Mouse (Mus musculus) T-cell, adult 2 months (primary cell): ENCODE measurements around the gene Catsperd.
"Not testable (repeated sequence)": the region's sequence is repeated elsewhere in the genome, so short reads cannot be mapped to it uniquely, and the experiment has no call there.

Experiments
- DNase-seq: peaks from one replicate; pipeline ENCODE4 v3.0.0; 2022; ENCODE audit warnings: low spot score

Catsperd gene

GRCm38 (mm10) chr17:56627530-56628277 lies at the start of gene Catsperd:
TSS of gene Catsperd (plus strand) at chr17:56628143.
- no peak for DNase-seq

DNA sequence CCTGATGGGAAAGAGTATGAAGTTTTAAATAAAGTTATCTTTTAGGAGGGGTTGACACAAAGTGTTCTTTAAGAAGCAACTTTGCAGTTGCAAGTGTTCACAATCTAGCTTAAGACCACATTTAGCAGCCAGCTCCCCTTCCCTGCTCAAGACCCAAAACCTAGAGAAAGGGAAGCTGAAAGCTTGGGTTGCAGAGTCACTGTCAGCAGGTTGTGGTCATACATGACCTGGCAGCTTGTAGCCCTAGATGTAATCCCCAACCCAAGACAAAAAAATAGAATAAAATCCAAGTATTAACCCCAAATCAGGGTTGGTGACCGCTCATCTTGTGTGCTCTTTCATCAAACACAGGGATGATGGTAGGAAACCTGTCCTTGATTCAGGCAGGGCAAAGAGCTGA lies 44.9 kb upstream of the Catsperd start:
- no peak for DNase-seq

DNA sequence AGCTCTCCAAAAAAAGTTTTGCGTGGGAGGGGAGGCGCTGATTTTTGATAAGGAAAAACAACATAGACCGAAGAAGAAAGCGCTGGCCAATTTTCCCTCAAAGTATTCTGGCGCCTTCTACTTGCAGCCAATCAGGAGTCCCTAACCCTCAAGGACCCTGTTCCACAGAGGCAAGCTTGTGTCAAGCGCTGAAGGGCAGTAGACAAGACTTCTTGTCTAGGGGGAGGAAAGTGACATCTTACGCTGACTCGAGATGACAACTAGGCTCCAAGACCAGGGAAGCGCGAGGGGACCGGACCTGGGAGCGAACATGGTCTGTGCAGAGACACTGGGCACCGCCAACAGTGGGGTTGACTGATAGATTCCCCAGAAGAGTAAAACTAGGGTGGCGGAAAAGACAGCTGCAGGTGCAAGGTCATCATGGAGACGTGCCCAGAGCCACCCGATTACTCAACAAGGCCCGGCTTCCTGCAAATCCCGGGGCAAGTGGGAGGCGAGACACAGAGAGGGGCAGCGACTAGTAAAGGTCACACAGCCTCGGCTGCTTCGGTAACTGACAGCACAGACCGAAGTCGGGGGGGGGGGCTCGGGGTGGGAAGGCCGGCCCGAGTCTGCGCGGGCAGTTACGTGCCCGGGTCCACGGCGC lies 44.2 kb upstream of the Catsperd start:
- no peak for DNase-seq

GRCm38 (mm10) chr17:56584257-56585130 lies 43.4 kb upstream of the Catsperd start, which contains the start of the genes Safb2 and Safb:
TSS of gene Safb2 (minus strand) at chr17:56584585.
TSS of gene Safb (plus strand) at chr17:56584825.
- peak; percentile 100 for DNase-seq

GRCm38 (mm10) chr17:56585171-56585821 lies 42.6 kb upstream of the Catsperd start:
- DNase-seq = peak; percentile 67

GRCm38 (mm10) chr17:56587773-56588172 lies 40.2 kb upstream of the Catsperd start:
- no peak for DNase-seq

DNA sequence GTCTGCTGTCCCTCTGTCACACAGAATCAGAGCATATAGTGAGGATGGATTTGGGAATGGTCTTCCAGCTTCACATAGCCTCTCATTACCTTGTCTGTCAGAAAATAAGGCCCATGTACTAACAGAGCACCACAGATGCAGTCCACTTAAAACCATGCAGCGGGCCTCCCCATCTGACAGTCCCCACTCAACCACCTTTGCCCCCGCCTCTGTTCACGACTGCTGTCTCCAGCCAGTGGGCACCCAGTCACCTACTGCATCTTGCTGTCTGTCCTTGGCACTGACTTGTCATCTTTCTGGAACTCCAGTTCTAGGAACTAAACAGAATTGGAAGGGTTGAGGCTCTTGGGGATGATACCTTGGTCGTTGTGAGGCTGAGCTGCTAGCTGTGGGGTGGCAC lies 39.0 kb upstream of the Catsperd start:
- no peak for DNase-seq

GRCm38 (mm10) chr17:56592553-56592952 lies 35.4 kb upstream of the Catsperd start:
- DNase-seq = no peak

DNA sequence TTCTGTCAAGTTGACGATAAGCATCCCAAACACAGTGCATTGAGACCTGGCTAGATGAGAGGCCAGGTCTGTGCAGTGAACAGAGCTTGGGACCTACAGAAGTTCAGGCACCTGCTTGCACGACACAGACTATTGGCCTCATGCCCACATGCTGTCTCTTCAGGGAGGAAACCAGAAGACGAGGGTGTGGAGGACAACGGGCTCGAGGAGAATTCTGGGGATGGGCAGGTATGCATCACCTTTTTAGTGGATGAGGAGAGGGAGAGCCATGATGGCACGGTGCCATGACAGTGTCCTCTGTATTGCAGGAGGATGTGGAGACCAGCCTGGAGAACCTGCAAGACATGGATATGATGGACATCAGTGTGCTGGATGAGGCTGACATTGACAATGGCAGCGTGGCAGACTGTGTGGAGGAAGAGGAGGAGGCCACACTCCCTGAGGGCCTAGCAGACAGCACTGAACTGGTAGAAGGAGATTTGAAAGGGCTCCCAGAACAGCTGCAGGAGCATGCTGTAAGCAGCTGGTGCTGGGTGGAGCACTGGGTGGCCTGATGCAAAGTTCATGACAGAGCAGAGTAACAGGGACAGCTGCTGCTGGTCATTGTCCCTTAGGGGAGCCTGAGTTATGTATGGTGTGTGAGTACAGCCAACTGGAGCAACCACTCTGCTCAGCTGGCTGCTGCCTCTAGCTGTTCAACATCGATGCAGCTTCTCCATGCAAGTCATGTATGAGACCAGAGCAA lies 34.2 kb upstream of the Catsperd start:
- no peak for DNase-seq

- no peak for DNase-seq
These were observed 24.5 kb upstream of the Catsperd start for GRCm38 (mm10) chr17:56603186-56604069.

- DNase-seq = no peak
These were observed 23.9 kb upstream of the Catsperd start for GRCm38 (mm10) chr17:56604070-56604380.

GRCm38 (mm10) chr17:56604422-56604821 lies 23.5 kb upstream of the Catsperd start:
- DNase-seq = no peak

DNA sequence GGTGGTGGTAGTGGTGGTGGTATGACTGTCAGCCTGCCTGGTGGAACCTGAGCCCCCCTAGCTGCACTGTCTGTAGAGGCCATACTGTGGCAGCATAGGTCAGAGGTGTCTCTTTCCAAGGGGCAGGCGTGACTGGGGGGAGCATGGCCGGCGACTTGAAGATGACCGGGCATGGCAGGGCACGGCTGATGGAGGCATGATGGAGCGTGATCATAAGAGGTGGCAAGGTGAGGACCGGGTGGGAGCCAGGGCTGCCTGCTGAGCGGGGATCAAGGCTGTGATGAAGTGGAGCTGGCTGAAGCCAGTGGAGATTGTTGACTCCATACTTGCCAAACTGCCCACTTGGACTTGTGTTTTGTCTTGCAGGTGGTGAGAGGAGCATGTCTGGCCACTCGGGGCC lies 22.5 kb upstream of the Catsperd start:
- DNase-seq = no peak

DNA sequence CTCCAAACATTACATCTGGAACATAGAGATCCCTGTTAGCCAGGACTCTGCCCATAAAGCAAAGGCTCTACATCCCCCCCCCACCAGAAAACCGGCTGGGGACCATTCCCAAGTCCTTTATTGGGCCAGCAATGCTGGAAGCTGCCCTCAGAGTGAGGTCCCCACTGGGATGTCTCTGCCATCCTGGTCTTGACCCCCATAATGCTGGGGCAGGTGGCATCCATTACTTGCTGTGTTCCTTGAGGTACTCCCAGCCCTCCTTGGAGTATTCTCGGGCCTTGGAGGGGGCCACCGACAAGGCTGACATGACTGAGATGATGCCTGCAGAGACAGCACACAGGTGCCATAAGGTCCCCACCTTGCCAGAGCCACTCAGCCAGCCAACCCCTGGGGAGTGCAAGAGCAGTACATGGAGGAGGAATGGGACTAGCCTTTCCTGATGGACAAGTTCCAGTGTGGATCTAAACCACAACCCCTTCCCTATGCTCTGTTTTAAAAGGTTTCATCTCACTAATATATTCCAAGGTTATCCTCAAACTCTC lies 20.4 kb upstream of the Catsperd start:
- DNase-seq = no peak

DNA sequence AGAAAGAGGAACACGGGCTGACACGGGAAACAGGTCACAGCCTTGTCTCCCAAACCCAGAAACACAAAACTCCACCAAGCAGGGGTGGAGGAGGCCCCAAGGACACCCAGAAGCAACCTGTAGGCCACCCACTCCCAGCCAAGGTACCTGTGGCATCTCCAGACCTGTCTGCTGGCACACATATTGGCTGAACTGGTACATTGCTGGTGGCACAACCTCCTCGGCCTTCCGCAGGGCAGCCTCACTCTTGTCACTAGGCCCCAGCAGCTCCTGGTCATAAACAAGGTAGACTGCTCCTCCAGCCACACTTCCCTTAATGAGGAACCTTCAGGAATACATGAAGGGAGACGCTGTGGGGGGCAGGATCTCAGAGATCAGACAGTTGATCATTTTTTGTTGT lies 19.2 kb upstream of the Catsperd start:
- no peak for DNase-seq

- DNase-seq = peak; percentile 94
These were observed 18.3 kb upstream of the Catsperd start, which contains the start of gene 2410015M20Rik for GRCm38 (mm10) chr17:56609452-56610171. TSS of gene 2410015M20Rik (minus strand) at chr17:56609771.

GRCm38 (mm10) chr17:56611323-56611722 lies 16.6 kb upstream of the Catsperd start:
- DNase-seq = no peak

DNA sequence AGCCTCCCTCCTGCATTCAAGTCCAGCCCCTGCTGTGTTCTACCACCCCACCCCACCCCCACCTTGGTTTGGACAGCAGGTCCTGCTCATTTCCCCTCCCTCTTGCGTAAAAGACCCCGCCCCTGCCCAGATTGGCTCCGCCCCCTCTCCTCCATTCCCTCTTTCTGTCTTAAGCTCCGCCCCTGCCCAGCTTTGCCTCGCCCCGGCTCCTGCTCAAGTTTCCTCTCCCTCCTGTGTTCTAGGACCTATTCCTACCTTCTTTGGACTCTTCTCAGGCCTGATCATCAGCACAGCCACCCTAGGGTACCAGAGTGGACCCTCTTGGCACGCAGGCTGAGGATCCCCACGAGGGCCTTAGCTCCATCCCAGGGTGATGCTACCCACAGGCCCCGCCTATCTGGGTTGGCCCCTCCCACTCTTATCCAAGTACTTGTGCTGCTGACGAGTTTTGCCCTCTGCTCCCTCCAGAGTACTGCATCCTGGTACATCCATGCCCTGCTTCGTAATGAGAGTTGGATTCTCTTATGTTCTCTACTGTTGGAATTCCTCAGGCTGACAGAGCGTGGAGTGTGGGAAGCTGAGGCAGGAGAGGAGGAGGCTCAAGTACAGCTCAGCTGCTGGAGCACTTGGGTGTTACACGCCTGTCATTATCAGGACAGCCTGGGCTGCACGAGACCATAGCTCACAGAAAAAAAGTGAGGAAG lies 15.9 kb upstream of the Catsperd start:
- DNase-seq = no peak

DNA sequence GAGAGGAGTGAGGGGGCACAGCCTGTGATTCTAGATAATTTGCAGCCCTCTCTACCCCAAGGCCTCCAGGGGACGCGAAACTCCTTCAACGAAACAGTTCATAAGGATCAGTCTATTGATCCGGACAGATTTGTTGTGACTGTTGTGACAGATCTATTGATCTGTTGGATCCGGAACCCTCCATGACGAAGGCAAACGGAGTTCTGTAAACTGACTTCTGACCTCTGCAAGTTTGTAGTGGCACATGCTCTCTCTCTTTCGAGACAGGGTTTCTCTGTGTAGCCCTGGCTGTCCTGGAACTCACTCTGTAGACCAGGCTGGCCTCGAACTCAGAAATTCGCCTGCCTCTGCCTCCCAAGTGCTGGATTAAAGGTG lies 15.4 kb upstream of the Catsperd start:
- not testable (repeated sequence) for DNase-seq
